Mouse (Mus musculus) testis, adult 2 months (tissue): Measurements from ENCODE around the gene Rap1gap2.

Experiments
- CTCF ChIP-seq: fragments of 200-500 bp; IDR thresholded peaks from 2 replicates; pipeline ENCODE4 v1.5.1; 2012; ENCODE audit warnings: low read depth, mild to moderate bottlenecking, inconsistent platforms, low read length, moderate library complexity; ENCODE audit not compliant: control insufficient read depth, insufficient read depth, insufficient replicate concordance
- POLR2A ChIP-seq: fragments of 200-500 bp; IDR thresholded peaks from 2 replicates; pipeline ENCODE4 v1.6.1; 2012; ENCODE audit warnings: low read depth, mild to moderate bottlenecking, inconsistent platforms, low read length, moderate library complexity; ENCODE audit not compliant: control insufficient read depth

DNA sequence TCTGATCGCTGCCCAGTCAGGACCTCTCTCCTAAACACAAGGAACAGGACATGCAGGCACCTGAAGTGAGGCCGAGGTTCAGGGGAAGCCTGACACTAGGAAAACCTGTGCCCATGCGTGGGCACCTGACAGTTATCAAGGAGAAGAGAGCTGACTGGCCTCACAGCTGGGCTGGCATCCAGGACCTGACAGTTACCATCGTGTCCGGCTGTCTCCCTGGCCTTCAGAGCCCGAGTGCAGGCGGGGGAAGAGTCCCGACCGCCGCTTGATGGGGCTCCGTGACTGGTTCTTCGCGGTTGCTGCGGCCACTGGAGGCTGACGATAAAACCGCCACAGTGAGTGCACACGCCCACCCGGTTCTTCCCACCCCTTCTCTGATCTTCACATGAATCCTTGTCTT is 215.1 kb downstream of the Rap1gap2 start:
- TF ChIP-seq CTCF (no peak), POLR2A (no peak)
